Mouse (Mus musculus) ovary, adult 18-20 months (tissue): ENCODE data around the gene Sgms2.
"Not testable (repeated sequence)": the region's sequence is repeated elsewhere in the genome, so short reads cannot be mapped to it uniquely, and the experiment has no call there.

ENCODE experiments used
- DNase-seq: peaks from one replicate; pipeline ENCODE4 v3.0.0; 2022; ENCODE audit warnings: low spot score, mixed read lengths

The Sgms2 gene

GRCm38 (mm10) chr3:131357643-131358042 lies 133.6 kb downstream of the Sgms2 start:
- no peak for DNase-seq

GRCm38 (mm10) chr3:131356026-131356425 lies 135.2 kb downstream of the Sgms2 start:
- no peak for DNase-seq

GRCm38 (mm10) chr3:131350539-131350938 lies 140.7 kb downstream of the Sgms2 start:
- no peak for DNase-seq

- DNase-seq: no peak
Measured at GRCm38 (mm10) chr3:131349013-131349412, 142.2 kb downstream of the Sgms2 start.

GRCm38 (mm10) chr3:131348579-131348950 lies 142.6 kb downstream of the Sgms2 start:
- DNase-seq: no peak

GRCm38 (mm10) chr3:131347831-131348578 lies 143.2 kb downstream of the Sgms2 start:
- no peak for DNase-seq

- no peak for DNase-seq
Measured at GRCm38 (mm10) chr3:131345903-131346302, 145.3 kb downstream of the Sgms2 start.

GRCm38 (mm10) chr3:131343311-131343710 lies 147.9 kb downstream of the Sgms2 start:
- no peak for DNase-seq

- DNase-seq: no peak
Measured at GRCm38 (mm10) chr3:131340885-131341284, 150.3 kb downstream of the Sgms2 start.

- DNase-seq: no peak
Measured at GRCm38 (mm10) chr3:131339280-131339679, 151.9 kb downstream of the Sgms2 start.

- not testable (repeated sequence) for DNase-seq
Measured at GRCm38 (mm10) chr3:131337749-131338148, 153.5 kb downstream of the Sgms2 start.

- no peak for DNase-seq
Measured at GRCm38 (mm10) chr3:131336629-131337028, 154.6 kb downstream of the Sgms2 start.

- DNase-seq: no peak
Measured at GRCm38 (mm10) chr3:131335117-131335547, 156.1 kb downstream of the Sgms2 start.

- no peak for DNase-seq
Measured at GRCm38 (mm10) chr3:131327189-131327588, 164.0 kb downstream of the Sgms2 start.

- no peak for DNase-seq
Measured at GRCm38 (mm10) chr3:131326637-131327036, 164.6 kb downstream of the Sgms2 start.

- no peak for DNase-seq
Measured at GRCm38 (mm10) chr3:131322081-131322815, 169.0 kb downstream of the Sgms2 start.

- DNase-seq: peak; percentile 65
Measured at GRCm38 (mm10) chr3:131320184-131320583, 171.0 kb downstream of the Sgms2 start.

- no peak for DNase-seq
Measured at GRCm38 (mm10) chr3:131318211-131318610, 173.0 kb downstream of the Sgms2 start.

- DNase-seq: no peak
Measured at GRCm38 (mm10) chr3:131317126-131317525, 174.1 kb downstream of the Sgms2 start.

GRCm38 (mm10) chr3:131315957-131316510 lies 175.2 kb downstream of the Sgms2 start:
- DNase-seq: no peak

GRCm38 (mm10) chr3:131312340-131312739 lies 178.9 kb downstream of the Sgms2 start:
- DNase-seq: no peak

GRCm38 (mm10) chr3:131310572-131310971 lies 180.6 kb downstream of the Sgms2 start:
- no peak for DNase-seq

- DNase-seq: no peak
Measured at GRCm38 (mm10) chr3:131307811-131308210, 183.4 kb downstream of the Sgms2 start.
